Mouse (Mus musculus) erythroblast, embryonic 14.5 days (primary cell): ENCODE measurements around the gene Git2.

Source experiments
- GATA1 ChIP-seq: IDR thresholded peaks from 2 replicates; pipeline ENCODE4 v1.6.1; 2012; ENCODE audit warnings: low read length, inconsistent platforms, mixed read lengths
- TAL1 ChIP-seq: IDR thresholded peaks from 3 replicates; pipeline ENCODE4 v1.6.1; 2012; ENCODE audit warnings: low read length, inconsistent platforms, mixed read lengths

DNA sequence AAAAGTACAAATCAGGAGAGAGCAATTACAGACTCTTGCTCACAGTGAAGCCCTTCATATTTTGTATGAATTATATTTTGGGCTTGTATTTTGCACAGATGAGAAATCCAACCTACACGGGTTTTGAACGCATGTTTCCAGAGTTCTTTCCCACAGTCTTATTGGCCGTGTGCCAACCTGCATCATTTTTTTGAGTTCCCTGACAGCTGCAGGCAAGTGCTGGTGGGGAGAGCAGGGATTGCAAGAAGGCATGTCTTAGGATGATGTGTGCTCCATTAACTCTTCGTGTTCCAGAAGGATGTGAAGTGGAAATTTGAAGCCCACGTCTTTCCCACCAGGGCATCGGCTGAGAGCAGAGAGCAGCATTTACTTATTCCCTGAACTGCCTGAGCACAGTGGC is 41.3 kb upstream of the Git2 start:
- TF ChIP-seq TAL1 (no peak), GATA1 (no peak)
